Mouse (Mus musculus) ovary, postnatal 36 days (tissue): Measurements from ENCODE around the gene Rbm20.
A peak's percentile ranks its signal among the peaks of the same experiment; 100 is the strongest.
"Not testable (repeated sequence)": the region's sequence is repeated elsewhere in the genome, so short reads cannot be mapped to it uniquely, and the experiment has no call there.

ENCODE experiments used
- DNase-seq: peaks from one replicate; pipeline ENCODE4 v3.0.0; 2022; ENCODE audit warnings: low spot score, mixed read lengths

Gene Rbm20

DNA sequence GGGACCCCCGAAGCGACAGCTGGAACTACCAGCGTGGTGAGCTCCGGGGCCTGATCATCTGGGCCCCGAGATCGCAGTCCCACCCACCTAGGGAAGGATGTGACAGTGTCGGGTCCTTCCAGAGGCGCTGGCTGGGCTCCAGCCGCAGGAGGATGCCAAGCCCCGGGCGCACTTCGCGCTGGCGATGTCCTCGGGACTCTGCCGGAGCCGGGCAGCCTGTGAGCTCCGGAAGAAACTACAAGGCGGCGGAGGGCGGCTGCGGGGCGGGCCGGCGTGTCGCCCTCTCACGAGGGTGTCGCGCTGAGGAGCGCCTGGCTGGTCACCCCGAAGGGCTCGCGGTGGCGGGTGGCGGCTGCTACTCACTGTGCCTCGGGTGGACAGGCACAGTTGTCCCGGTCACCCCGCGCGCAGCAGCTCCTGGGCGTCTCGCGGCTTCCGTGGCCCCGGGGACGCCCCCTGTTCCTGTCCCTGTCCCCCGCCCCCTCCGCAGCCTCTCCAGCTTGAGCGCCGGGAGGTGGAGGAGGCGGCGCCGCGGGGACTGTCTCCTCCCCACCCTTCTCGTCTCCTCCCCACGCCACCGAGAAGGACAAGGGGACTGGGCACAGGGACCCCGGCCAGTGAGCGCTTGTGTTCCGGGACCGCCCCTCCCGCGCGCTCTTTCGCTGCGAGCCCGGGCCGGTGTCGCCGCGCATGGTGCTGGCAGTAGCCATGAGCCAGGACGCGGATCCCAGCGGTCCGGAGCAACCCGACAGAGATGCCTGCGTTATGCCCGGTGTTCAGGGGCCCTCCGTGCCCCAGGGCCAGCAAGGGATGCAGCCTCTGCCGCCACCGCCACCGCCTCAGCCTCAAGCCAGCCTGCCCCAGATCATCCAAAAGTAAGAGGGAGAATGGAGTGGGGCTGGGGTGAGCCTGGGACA, at the start of gene Rbm20:
Gene Rbm20 (plus strand): TSS at position 589 of the 917 bp plus-strand sequence.
- DNase-seq, result peak; percentile 36

DNA sequence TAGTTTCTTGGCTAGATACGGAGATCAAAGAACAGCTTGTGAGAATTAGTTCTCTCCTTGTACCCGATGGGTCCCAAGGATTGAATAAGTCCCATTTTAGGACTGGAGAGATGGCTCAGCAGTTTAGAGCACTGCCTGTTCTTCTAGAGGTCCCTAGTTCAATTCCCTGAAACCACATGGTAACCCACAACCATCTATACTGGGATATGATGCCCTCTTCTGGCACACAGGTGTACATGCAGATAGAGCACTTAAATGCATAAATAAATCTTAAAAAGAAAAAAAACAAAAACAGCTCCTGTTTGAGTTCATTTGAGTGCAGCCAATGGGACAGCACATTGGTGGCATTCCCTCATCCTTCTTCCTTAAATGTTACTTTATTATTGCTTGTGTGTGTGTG, 39.1 kb upstream of the Rbm20 start:
- no peak for DNase-seq

DNA sequence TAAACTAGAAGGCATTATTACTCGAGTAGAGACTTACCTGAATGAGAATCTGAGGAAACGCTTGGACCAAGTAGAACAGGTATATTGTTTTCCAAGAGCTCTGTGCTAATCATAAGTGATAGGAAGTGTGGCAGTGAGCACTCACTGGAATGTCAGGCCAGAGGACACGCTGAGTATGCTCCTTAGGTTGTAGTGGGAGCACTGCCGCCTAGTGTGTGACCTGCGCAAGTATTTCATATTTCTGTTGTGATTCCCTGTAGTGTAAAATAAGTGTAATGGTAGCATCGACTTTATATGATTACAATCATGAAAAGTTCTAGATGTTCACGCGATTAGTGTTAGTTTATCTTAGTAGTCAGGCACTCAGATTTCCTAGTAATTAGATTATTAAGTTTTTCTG, 38.4 kb upstream of the Rbm20 start:
- no peak for DNase-seq

DNA sequence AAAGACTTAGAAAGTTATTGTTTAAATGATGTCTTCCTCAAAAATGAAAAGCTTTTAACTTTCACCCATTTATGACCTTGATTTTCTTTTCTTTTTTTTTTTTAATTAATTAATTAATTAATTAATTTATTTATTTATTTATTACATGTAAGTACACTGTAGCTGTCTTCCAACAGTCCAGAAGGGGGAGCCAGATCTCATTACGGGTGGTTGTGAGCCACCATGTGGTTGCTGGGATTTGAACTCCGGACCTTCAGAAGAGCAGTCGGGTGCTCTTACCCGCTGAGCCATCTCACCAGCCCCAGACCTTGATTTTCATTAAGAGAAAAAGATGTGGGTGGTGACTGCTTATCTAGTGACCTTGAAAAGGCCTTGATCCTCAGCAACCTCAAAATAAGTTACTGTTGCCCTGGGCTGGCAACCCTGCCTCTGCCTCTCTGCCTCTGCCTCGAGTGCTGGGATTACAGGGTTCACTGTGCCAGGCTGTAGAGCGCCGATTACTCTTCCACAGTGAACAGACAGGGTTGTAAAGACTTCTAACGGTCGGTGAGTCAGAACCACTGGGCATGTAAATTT, 33.0 kb upstream of the Rbm20 start:
- no peak for DNase-seq

DNA sequence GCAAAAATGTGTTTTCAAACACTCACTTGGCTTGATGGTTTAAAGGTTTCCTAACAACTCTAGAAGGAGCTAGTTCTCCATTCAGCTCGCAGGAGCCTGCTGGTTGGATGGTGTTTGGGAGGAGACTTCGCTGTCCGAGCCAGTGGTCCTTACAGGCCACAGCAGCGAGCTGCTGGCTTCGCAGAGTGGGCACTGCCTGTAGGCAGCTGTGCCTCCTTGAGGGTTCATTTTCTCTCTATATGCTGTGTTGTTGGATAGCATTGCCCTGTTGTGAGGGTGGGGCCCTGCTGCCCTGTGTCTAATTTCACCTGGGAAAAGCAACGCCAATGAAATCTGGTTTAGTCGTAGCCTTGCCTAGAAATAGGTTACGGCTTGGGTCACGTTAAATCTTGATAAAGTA, 29.8 kb upstream of the Rbm20 start:
- no peak for DNase-seq

DNA sequence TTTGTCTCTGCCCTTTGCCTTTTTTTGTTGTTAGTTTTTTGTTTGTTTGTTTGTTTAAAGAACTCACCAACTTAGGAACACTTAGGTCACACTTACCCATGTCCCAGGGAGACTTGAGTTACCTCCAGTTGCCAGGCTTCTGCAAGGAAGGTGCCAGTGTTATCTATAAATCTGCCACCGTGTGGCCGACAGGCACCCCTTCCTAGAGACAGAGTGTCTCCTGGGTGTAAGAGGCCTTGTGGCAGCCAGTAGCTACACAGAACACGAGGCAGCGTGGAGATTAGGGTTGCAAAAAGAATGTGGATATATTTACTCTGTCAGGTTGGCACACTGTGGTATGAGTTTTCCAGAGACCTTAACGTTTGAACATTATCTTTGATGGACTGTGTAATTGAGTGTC, 29.1 kb upstream of the Rbm20 start:
- no peak for DNase-seq

DNA sequence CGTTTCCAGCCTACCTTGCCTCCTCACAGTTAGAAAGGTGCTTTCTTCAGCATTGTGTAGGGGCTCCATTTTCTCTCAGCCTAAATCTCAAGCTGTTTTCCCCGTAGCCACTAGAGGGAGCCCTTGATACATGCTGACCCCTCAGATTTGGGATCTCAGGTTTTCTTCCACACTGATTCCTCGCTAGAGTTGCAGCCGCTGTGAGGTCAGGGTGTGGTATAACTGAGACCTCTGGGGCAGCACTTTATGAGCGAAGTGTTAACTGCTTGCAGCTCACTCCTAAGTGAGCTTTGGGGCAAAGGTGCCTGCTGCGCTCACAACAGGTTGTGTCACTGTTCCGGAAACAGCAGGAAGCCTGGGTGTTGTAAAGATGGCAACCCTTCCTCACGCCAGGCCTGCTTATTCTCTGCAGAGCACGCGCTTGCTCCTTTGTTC, 28.3 kb upstream of the Rbm20 start:
- peak; percentile 40 for DNase-seq

DNA sequence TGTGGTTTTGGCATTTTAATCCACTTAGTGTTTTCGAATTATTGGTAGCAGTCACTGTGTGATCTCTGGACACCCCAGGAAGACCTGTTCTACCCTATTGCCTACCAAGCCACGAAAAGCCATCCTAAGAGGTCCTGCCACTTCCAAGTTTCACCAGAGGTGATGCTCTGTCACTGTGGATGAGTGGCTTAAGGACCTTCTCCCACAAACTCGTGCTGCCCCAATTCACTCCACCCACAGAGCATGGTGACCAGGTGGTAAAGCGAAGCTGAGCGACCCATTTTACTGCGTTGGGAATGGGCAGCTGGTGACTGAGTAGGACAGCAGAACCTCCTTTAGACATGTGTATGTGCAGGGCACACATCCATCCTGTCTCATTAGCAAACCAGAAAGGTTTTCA, 27.7 kb upstream of the Rbm20 start:
- DNase-seq, result no peak

DNA sequence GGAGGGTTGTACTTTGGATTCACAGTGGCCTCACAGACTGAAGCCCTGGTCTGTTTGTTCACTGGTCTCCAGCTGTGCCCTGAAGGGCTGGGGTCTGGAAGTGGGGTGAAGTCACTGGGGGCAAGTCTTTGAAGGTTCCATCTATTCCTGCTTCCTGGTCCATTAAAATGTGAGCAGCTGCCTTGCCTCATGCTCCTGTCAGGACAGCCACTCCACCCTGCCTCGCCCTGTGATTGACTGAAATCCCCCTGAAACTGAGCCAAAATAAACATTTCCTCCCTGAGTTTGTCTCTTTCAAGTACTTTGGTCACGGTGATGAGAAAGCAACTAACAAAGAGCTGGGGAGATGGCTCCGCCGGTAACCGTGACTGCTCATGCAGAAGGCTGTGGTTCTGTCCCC, 27.3 kb upstream of the Rbm20 start:
- no peak for DNase-seq

DNA sequence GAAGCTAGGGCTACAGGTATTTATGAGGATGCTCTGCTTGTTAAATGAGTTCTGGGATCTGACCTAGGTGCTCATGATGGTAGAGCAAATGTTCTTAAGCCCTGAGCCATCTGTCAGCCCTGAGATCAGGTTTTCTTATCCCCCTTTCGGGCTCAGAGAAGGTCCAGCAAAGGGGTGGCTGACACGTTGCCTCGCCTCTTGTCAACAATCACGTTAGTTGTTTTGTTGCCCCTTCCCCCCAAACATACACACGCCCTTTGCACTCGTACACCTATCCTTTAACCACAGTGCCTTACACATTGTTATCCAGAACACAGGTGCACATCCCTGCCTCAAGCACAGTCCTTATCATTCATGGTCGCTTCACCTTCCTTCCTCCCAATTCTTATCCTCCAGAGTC, 26.2 kb upstream of the Rbm20 start:
- DNase-seq, result no peak

DNA sequence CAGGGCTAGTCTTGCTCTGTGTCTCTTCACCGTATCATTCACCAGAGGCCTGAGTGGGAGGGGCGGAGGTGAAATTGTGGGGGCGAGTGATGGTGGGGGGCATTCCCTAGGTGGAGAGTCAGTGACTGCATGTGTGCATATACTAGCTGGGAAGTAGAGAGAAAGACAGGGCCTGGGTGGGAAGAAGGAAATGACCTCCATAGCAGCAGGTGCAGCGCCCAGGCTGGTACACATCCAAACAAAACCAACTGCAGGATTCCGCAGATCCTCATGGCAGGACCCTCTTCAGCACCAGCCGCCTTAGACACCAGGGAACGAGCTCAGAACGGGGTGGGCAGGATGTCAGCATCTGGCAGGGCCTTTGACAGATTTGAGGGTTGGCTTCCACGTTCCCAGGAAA, 24.8 kb upstream of the Rbm20 start:
- DNase-seq, result no peak

DNA sequence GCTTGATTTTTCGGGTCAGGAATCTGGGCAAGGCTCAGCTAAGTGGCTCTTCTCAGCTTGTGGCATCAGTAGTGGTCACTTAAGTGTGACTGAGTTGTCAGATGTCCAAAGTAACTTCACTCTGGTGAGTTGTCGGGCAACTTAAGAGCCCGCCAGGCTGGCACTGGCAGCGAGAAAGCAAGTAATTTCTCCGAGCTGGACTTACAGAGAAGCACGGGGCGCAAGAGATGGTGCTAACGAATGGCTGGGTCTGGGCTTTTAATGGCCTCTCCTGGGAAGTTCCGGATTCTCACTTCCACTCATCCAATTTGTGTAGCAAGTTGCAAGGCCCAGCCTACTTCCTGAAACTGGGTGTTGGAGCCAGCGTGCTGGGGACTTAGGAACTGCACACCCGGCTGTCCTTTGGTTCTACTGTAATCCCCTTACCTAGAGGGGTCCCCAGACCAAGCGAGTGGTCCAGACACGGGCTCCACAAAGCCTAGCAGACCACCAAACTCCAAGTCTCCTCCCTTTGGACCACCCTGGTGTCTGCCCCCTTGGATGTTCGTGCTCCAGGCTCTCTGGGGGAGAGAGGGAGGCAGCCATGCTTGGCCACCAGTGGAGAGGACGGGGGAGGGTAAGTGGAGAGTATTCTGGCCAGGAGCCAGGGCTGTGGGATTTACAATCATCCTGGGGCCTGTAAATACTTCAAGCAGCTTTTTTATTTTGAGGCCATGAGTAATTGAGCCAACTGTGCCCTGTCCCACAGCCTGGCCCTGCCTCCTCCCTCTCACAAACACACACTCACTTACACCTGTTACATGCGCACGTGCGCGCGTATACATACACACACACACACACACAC, 23.3 kb upstream of the Rbm20 start:
- no peak for DNase-seq

DNA sequence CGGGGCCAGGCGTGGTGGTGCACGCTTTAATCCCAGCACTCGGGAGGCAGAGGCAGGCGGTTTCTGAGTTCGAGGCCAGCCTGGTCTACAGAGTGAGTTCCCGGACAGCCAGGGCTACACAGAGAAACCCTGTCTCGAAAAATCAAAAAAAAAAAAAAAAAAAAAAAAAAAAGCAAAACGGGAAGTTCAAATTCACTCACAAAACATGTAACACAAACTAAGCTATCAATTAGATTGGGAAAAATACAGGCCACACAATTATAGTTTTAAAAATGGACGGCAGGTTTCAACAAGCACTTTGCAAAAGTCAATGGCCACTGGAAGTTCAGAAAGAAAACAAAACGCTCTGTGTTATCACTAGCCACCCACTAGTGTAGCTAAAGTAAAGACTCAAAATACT, 20.7 kb upstream of the Rbm20 start:
- not testable (repeated sequence) for DNase-seq

DNA sequence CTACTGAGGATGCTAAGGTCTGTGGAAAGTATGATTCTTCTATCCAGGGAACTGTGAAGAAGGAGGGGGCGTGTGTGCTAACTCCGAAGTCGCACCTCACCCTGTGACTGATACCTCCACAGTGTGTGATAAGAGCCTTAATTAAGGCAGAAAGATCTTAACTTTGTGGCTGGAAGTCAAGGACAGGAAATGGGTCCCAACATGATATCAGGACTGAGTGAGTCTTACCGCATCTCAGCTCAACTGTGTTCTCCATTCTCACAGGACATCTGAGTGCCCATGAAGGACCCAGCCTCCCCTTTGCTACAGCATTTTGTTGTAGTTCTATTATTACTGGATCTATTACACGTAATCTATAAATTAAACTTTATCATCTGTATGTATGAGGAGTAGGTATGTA, 19.7 kb upstream of the Rbm20 start:
- DNase-seq, result no peak

DNA sequence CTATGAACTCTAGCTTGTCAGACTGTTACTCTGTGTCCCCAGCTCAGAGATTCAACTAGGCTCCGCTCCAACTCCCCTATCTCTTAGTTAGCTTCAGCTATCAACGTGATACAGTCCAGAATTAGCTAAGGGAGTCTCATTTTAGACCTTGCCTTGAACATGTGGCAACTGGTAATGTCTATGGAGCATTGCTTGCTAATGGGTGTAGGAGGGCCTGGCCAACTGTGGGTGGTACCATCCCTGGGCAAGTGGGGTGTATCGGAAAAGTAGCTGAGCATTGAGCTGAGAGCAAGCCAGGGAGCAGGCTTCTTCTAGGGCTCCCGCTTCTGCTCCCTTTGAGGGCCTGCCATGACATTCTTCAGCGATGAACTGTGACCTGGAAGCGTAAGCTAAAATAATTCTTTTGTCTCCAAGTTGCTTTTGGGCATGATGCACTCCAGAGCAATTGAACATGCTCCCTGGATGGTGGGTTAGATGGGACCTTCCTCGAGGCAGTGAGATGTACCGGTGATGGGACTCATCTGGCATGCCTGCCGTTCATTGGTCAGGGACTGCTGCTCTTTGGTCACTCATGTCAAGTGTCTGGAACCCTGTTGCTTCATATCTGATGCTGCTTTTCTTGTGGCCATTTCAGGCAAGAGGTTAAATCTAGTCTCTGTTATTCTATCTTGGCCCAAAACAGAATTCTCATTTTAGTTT, 16.2 kb upstream of the Rbm20 start:
- no peak for DNase-seq

DNA sequence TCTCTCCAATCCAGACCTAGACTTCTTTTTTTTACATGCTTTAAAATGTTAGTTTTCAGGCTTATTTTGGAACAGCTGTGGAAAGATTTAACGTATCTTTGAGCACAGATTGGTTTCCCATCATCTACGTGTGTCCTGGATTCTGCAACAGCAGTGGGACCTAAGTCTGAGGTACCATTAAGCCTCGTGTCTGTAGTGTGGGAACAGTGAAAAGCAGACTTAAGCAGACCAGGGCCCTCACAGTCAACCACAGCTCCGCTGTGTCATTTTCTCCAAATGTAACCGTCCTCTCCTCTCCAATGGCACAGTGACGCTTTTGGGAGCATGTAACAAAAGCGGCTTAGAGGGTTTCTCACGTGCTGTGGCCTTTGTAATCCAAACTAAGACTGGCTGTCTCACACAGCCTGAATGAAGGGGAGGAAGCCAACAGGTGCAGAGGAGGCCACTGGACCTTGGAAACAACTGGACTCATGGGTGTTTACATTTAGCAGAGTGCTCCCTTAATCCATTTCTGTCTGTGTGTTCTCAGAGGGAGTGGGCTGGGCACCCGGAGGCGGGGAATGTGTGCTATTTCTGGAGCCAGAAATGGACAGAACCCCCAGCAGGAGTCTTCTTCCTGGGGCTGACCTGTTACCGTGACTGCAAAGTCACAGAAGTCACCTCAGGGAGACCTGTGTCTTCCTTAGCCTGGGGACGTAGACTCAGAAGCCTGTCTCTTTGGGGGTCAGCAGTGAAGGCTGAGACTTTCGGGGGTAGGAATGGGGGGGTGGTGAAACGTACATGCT, 15.0 kb upstream of the Rbm20 start:
- no peak for DNase-seq

DNA sequence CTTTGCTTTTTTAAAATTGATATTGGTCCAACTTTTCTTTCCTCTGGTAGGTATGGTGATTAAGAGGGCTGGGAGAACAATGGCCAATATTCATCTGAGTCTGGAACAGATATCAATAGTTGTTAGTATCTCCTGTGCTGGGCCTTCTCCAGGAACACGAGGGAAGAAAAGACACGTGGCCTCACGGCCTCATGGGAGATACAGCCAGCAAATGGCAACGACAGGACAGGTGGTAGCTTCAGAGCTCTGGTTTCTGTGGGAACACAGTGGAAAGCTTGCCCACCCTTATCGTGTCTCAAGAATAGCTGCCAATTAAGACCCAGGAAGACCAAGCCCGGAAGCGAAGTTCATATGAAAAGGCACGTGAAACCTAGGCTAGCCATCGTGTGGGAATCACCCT, 12.3 kb upstream of the Rbm20 start:
- DNase-seq, result no peak

DNA sequence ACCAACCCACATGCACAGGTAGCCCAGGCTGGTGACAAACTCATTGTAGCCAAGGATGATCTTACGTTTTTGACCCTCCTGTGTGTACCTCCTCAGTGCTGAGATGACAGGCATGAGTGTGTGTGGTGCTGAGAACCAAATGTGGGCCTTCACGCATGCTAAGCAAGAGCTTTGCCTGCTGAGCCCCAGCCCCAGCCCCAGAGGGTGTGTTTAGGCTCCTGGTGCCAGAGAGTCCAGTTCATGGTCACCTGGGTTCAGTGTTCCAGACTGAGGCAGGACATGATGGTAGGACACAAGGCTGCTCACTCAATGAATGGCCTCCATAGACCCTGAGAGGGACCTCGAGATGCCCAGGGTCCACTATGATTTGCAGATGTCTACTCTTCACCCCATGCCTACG, 11.7 kb upstream of the Rbm20 start:
- DNase-seq, result no peak

DNA sequence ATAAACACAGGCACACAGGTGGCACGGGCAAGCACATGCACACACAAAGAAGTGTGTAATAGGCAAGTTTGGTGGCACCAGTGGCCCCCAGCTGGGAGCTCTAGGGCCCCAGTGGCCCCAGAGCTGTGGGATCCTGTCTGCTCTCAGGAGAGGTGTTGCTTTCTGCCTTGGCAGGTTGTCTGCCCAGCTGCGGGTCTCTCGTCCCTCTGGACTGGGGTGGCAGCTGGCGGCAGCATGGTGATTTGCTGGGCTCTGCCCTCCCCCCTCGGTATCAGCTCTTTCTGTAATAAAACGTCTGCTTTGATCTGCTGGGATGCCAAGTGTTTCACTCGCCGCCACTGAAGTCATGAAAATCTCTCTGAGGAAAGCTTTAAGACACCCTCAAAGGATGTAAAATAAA, 10.4 kb upstream of the Rbm20 start:
- DNase-seq, result no peak

DNA sequence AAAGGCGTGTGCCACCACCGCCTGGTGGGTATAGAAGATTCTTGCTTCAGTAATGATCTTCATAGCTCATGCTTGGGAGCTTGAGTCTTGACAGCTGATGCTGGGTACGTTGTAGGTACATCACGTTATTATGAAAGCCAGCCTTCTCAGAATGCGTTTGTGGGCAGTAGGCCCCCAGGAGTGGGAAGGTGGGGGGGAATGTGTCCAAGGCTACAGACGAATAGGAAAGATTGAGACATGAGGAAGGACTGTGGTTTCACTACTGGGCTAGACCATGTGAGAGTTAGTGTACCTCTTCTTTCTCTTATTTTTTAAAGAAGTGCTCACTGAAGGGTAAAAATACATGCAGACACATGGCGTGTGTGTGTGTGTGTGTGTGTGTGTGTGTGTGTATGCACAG, 8.3 kb upstream of the Rbm20 start:
- no peak for DNase-seq

DNA sequence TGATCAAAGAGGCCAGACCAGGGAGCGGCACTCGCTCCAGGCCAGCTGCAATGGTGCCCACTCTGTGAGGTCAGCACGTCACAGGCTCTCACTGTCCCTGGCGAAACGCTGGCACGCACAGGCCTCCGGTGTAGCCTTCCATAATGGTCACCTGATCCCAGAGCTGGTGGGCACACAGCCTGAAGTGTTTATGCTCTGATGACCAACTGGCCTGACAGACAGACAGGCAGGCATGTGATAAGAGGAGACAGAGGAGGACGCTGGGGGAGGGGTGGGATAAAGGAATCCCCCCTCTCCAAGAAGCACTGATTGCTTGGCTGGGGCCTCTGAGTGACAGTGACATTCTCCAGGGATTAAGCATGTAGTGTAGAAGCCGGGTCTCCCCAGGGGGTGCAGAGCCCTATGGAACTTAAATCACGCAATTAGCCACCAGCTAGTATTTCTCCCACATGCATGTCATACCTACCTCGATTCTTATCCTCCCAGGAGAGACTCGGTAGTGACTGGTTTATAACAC, 6.4 kb upstream of the Rbm20 start:
- no peak for DNase-seq
